Mouse (Mus musculus): ENCODE results near the gene Grid1.

- no peak for TF ChIP-seq POLR2A (IDR thresholded peaks at IDR 0.05; ENCODE audit: low read depth, low read length)
- no peak for TF ChIP-seq CTCF (IDR thresholded peaks at IDR 0.05; ENCODE audit: extremely low read depth, insufficient read length, insufficient replicate concordance, low read depth, low read length)
Measured at GRCm38 (mm10) chr14:35468254-35468653, 648.3 kb downstream of the Grid1 start.
